Mouse (Mus musculus) hindbrain, embryonic 12.5 days (tissue): ENCODE data around the gene Acrbp. TPM values are rescaled to one million over a fixed set of nuclear protein-coding genes. Genes with fewer than 3 reads are reported as not detected.

Experiments used
- ATAC-seq: fragments of 200-750 bp; cut with Nextera tagmentation; 2 replicates; pipeline ENCODE4 v1.8.0; 2017; ENCODE audit warnings: moderate TSS enrichment; ENCODE audit not compliant: low FRiP score
- H3K27ac ChIP-seq: fragments of 300-500 bp; sonication (generic); 2 replicates; pipeline ENCODE4 v1.5.1; 2016; ENCODE audit warnings: mild to moderate bottlenecking
- H3K27me3 ChIP-seq: fragments of 300-500 bp; sonication (generic); 2 replicates; pipeline ENCODE4 v1.6.1; 2016; ENCODE audit warnings: mild to moderate bottlenecking
- H3K36me3 ChIP-seq: fragments of 300-500 bp; sonication (generic); 2 replicates; pipeline ENCODE4 v1.6.1; 2016; ENCODE audit warnings: mild to moderate bottlenecking
- H3K4me1 ChIP-seq: fragments of 300-500 bp; sonication (generic); 2 replicates; pipeline ENCODE4 v1.6.1; 2016
- H3K4me2 ChIP-seq: fragments of 300-500 bp; sonication (generic); replicated peaks from 2 replicates; pipeline ENCODE4 v1.6.1; 2016; ENCODE audit warnings: mild to moderate bottlenecking
- H3K4me3 ChIP-seq: fragments of 300-500 bp; sonication (generic); 2 replicates; pipeline ENCODE4 v1.5.1; 2016; ENCODE audit warnings: mild to moderate bottlenecking
- H3K9ac ChIP-seq: fragments of 300-500 bp; sonication (generic); 2 replicates; pipeline ENCODE4 v1.6.1; 2016; ENCODE audit warnings: mild to moderate bottlenecking, moderate library complexity
- H3K9me3 ChIP-seq: fragments of 300-500 bp; sonication (generic); replicated peaks from 2 replicates; pipeline ENCODE4 v1.6.1; 2016; ENCODE audit warnings: mild to moderate bottlenecking
- WGBS: fragments of 180-500 bp; shearing (Covaris S2); methylation state at CpG from one replicate; pipeline ENCODE4 v1.1.7; 2016; 5-methylcytosine and 5-hydroxymethylcytosine counted together
- polyA plus RNA-seq: library from polyadenylated mRNA; unstranded; fragments of >200 nt; fragmentation: Nextera tagmentation; extraction: Ambion mirVana; gene quantifications from 2 replicates; pipeline ENCODE4 v1.2.1, GENCODE M21; 2016

Acrbp gene
- polyA plus RNA-seq, 1 experiment from 2014 or later, result 18.3 TPM

GRCm38 (mm10) chr6:125094843-125095242 lies 45.4 kb downstream of the Acrbp start:
- Histone ChIP-seq H3K9me3 (no peaks in the 10 kb centered on the region), H3K4me2 (no peak overlapping the region), H3K27me3 (no peaks in the 10 kb centered on the region), H3K27ac (peak overlapping the region; percentile 98), H3K9ac (no peak overlapping the region), H3K4me1 (peaks cover 39% of the 10 kb centered on the region), H3K36me3 (peaks cover 20% of the 10 kb centered on the region), H3K4me3 (no peak overlapping the region)
- no peak for ATAC-seq
- 73% methylated on average over 3 of the region's 3 CpGs for WGBS

- Histone ChIP-seq H3K9me3 (no peaks in the 10 kb centered on the region), H3K27ac (peak within 1 kb of the TSS; percentile 98), H3K36me3 (peaks cover 28% of the 10 kb centered on the region), H3K4me3 (peak within 1 kb of the TSS; percentile 98), H3K9ac (peak within 1 kb of the TSS; percentile 97), H3K27me3 (no peaks in the 10 kb centered on the region), H3K4me2 (peak within 1 kb of the TSS; percentile 96), H3K4me1 (peaks cover 36% of the 10 kb centered on the region)
- ATAC-seq, result peak; percentile 78
- WGBS, result 2% methylated on average over 35 of the region's 45 CpGs
Measured at GRCm38 (mm10) chr6:125095391-125096278, 46.1 kb downstream of the Acrbp start, which contains the start of gene Chd4. TSS of gene Chd4 (plus strand) at chr6:125095981.

GRCm38 (mm10) chr6:125096279-125096596 lies 46.7 kb downstream of the Acrbp start:
- Histone ChIP-seq H3K4me2 (peak overlapping the region; percentile 96), H3K9ac (peak overlapping the region; percentile 97), H3K9me3 (no peaks in the 10 kb centered on the region), H3K4me3 (peak overlapping the region; percentile 98), H3K4me1 (peaks cover 30% of the 10 kb centered on the region), H3K36me3 (peaks cover 34% of the 10 kb centered on the region), H3K27me3 (no peaks in the 10 kb centered on the region), H3K27ac (peak overlapping the region; percentile 98)
- under 1% methylated on average over 26 of the region's 32 CpGs for WGBS
- ATAC-seq, result no peak; the same call in 1 of the 2 replicates

- H3K4me3 ChIP-seq, result peak overlapping the region; percentile 98
- no peaks in the 10 kb centered on the region for H3K9me3 ChIP-seq
- peaks cover 39% of the 10 kb centered on the region for H3K36me3 ChIP-seq
- H3K27ac ChIP-seq, result peak overlapping the region; percentile 98
- H3K4me2 ChIP-seq, result peak overlapping the region; percentile 96
- no peaks in the 10 kb centered on the region for H3K27me3 ChIP-seq
- H3K9ac ChIP-seq, result peak overlapping the region; percentile 97
- H3K4me1 ChIP-seq, result peaks cover 30% of the 10 kb centered on the region
- 2% methylated on average over 30 of the region's 44 CpGs for WGBS
- ATAC-seq, result peak; percentile 51
Measured at GRCm38 (mm10) chr6:125096597-125097345, 47.3 kb downstream of the Acrbp start.

- Histone ChIP-seq H3K4me2 (peak overlapping the region; percentile 96), H3K27ac (peak overlapping the region; percentile 98), H3K36me3 (peaks cover 45% of the 10 kb centered on the region), H3K27me3 (no peaks in the 10 kb centered on the region), H3K9me3 (no peaks in the 10 kb centered on the region), H3K9ac (peak overlapping the region; percentile 97), H3K4me1 (peaks cover 30% of the 10 kb centered on the region), H3K4me3 (peak overlapping the region; percentile 98)
- 2% methylated on average over 12 of the region's 12 CpGs for whole genome bisulfite sequencing
- peak; percentile 2; the same call in 1 of the 2 replicates for ATAC-seq
Measured at GRCm38 (mm10) chr6:125097346-125097689, 47.8 kb downstream of the Acrbp start.

- no peaks in the 10 kb centered on the region for H3K9me3 ChIP-seq
- peaks cover 30% of the 10 kb centered on the region for H3K4me1 ChIP-seq
- WGBS, result 59% methylated on average over 8 of the region's 8 CpGs
- peak overlapping the region; percentile 98; the same call in 1 of the 2 replicates for H3K27ac ChIP-seq
- H3K9ac ChIP-seq, result peak overlapping the region; percentile 97
- H3K4me3 ChIP-seq, result peak overlapping the region; percentile 98
- peaks cover 51% of the 10 kb centered on the region for H3K36me3 ChIP-seq
- no peaks in the 10 kb centered on the region for H3K27me3 ChIP-seq
- ATAC-seq, result no peak
- peak overlapping the region; percentile 96 for H3K4me2 ChIP-seq
Measured at GRCm38 (mm10) chr6:125097951-125098350, 48.5 kb downstream of the Acrbp start.

- peak overlapping the region; percentile 97 for H3K9ac ChIP-seq
- peaks cover 54% of the 10 kb centered on the region for H3K36me3 ChIP-seq
- 59% methylated on average over 3 of the region's 3 CpGs for WGBS
- H3K9me3 ChIP-seq, result no peaks in the 10 kb centered on the region
- peak overlapping the region; percentile 98 for H3K4me3 ChIP-seq
- ATAC-seq, result no peak
- H3K27ac ChIP-seq, result peak overlapping the region; percentile 86
- peaks cover 30% of the 10 kb centered on the region for H3K4me1 ChIP-seq
- no peaks in the 10 kb centered on the region for H3K27me3 ChIP-seq
- H3K4me2 ChIP-seq, result peak overlapping the region; percentile 96
Measured at GRCm38 (mm10) chr6:125098513-125098912, 49.0 kb downstream of the Acrbp start.

GRCm38 (mm10) chr6:125099421-125099971 lies 50.0 kb downstream of the Acrbp start:
- peak overlapping the region; percentile 86 for H3K27ac ChIP-seq
- peaks cover 61% of the 10 kb centered on the region for H3K36me3 ChIP-seq
- H3K4me1 ChIP-seq, result peaks cover 30% of the 10 kb centered on the region
- WGBS, result 41% methylated on average over 5 of the region's 5 CpGs
- no peak for ATAC-seq
- H3K27me3 ChIP-seq, result no peaks in the 10 kb centered on the region
- H3K9me3 ChIP-seq, result no peaks in the 10 kb centered on the region
- H3K9ac ChIP-seq, result peak overlapping the region; percentile 97
- H3K4me2 ChIP-seq, result peak overlapping the region; percentile 96
- peak overlapping the region; percentile 98 for H3K4me3 ChIP-seq

- Histone ChIP-seq H3K27ac (no peak overlapping the region), H3K27me3 (no peaks in the 10 kb centered on the region), H3K4me1 (peaks cover 30% of the 10 kb centered on the region), H3K4me3 (no peak overlapping the region), H3K36me3 (peaks cover 80% of the 10 kb centered on the region), H3K9me3 (no peaks in the 10 kb centered on the region), H3K9ac (no peak overlapping the region), H3K4me2 (no peak overlapping the region)
- ATAC-seq, result no peak
- 81% methylated on average over 9 of the region's 9 CpGs for WGBS
Measured at GRCm38 (mm10) chr6:125101444-125101843, 52.0 kb downstream of the Acrbp start.

- Histone ChIP-seq H3K9me3 (no peaks in the 10 kb centered on the region), H3K4me3 (no peak overlapping the region), H3K27ac (no peak overlapping the region), H3K9ac (no peak overlapping the region), H3K27me3 (no peaks in the 10 kb centered on the region), H3K4me1 (peaks cover 11% of the 10 kb centered on the region), H3K36me3 (peaks cover 94% of the 10 kb centered on the region), H3K4me2 (no peak overlapping the region)
- ATAC-seq, result no peak
- 98% methylated on average over 4 of the region's 4 CpGs for WGBS
Measured at GRCm38 (mm10) chr6:125104223-125104622, 54.7 kb downstream of the Acrbp start.

- Histone ChIP-seq H3K9me3 (no peaks in the 10 kb centered on the region), H3K4me1 (no peaks in the 10 kb centered on the region), H3K36me3 (peaks cover 94% of the 10 kb centered on the region), H3K27me3 (no peaks in the 10 kb centered on the region), H3K27ac (no peak overlapping the region), H3K4me3 (no peak overlapping the region), H3K4me2 (no peak overlapping the region), H3K9ac (no peak overlapping the region)
- ATAC-seq, result no peak
- WGBS, result 97% methylated on average over 2 of the region's 2 CpGs
Measured at GRCm38 (mm10) chr6:125107705-125108104, 58.2 kb downstream of the Acrbp start.

- 91% methylated on average over 14 of the region's 14 CpGs for WGBS
- H3K27me3 ChIP-seq, result no peaks in the 10 kb centered on the region
- H3K9ac ChIP-seq, result no peak overlapping the region
- H3K4me2 ChIP-seq, result no peak overlapping the region
- H3K9me3 ChIP-seq, result no peaks in the 10 kb centered on the region
- H3K4me1 ChIP-seq, result no peaks in the 10 kb centered on the region
- ATAC-seq, result no peak
- H3K4me3 ChIP-seq, result no peak overlapping the region
- H3K27ac ChIP-seq, result no peak overlapping the region
- H3K36me3 ChIP-seq, result peaks cover 99% of the 10 kb centered on the region
Measured at GRCm38 (mm10) chr6:125109371-125109770, 59.9 kb downstream of the Acrbp start.
